Mouse (Mus musculus): ENCODE measurements around the gene Gm16181. TPM values are rescaled to one million over a fixed set of nuclear protein-coding genes. Genes with fewer than 3 reads are reported as not detected.

Gene Gm16181
- polyA plus RNA-seq, 1 experiment = not detected

DNA sequence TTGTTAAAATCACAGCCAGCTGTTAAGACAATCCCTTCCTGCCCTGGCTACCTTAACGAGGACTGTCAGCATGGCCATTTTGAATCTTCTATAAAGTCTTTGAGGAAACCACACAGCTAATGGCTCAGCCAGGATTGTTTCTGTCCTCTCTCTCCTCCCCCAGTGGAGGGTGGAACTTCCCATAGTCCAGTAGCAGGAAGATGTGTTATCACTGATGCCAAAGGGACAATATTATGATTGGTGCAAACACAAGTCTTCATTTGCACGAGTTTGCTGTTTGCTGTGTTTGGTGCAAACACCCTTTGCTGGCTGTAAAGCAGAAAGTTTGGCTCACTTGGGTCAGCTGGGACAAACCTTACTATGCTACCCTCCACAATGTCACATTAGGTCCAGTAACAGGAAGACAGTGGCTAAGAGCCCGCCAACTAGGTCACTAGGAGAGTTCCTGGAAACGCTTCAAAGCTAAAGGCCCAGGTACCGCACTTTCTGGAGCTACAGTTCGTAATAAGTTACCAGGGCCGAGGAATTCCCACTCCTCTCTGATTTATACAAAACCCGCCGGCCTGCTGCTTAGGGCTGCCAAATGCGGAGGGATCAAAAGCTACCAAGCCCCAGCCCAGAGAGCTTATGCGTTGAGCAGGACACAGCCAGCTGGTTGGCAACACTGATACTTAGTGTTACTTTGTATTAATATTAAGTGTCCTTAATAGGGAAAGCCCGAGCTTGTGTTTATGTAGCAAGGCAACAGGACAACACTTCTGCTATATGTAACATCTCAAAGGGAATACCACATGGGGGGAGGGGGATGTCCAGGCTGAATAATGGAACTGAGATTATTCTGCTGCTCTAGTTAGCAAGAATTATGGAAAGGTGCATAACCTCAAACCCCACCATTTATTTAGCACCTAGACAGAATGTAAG lies 20.0 kb downstream of the Gm16181 start:
- no peak for TF ChIP-seq POLR2A (IDR thresholded peaks at IDR 0.05; ENCODE audit: insufficient read depth, low read length)
- TF ChIP-seq CTCF (IDR thresholded peaks at IDR 0.05; ENCODE audit: low read depth, low read length) = no peak
- no peak for TF ChIP-seq EP300 (IDR thresholded peaks at IDR 0.05; ENCODE audit: insufficient read depth, low read depth, low read length)
- peak overlapping the region; percentile 95 for H3K9ac ChIP-seq (ENCODE audit: low read depth, poor library complexity, severe bottlenecking)
- no peaks in the 10 kb centered on the region for H3K9me3 ChIP-seq (replicated peaks; ENCODE audit: control insufficient read depth, insufficient read depth, low read length, poor library complexity, severe bottlenecking)
- no peaks in the 10 kb centered on the region for H3K27me3 ChIP-seq (ENCODE audit: control insufficient read depth, insufficient read depth, low read length, poor library complexity, severe bottlenecking)
- H3K4me1 ChIP-seq (ENCODE audit: control insufficient read depth, insufficient read depth, low read length) = no peaks in the 10 kb centered on the region
- peak overlapping the region; percentile 17; the same call in 1 of the 2 replicates for H3K27ac ChIP-seq (ENCODE audit: insufficient read depth, low read length)
- peaks cover 28% of the 10 kb centered on the region for H3K36me3 ChIP-seq (ENCODE audit: control insufficient read depth, insufficient read depth, low read length, poor library complexity, severe bottlenecking)
- H3K4me3 ChIP-seq (ENCODE audit: low read depth, low read length) = peak overlapping the region; percentile 56

DNA sequence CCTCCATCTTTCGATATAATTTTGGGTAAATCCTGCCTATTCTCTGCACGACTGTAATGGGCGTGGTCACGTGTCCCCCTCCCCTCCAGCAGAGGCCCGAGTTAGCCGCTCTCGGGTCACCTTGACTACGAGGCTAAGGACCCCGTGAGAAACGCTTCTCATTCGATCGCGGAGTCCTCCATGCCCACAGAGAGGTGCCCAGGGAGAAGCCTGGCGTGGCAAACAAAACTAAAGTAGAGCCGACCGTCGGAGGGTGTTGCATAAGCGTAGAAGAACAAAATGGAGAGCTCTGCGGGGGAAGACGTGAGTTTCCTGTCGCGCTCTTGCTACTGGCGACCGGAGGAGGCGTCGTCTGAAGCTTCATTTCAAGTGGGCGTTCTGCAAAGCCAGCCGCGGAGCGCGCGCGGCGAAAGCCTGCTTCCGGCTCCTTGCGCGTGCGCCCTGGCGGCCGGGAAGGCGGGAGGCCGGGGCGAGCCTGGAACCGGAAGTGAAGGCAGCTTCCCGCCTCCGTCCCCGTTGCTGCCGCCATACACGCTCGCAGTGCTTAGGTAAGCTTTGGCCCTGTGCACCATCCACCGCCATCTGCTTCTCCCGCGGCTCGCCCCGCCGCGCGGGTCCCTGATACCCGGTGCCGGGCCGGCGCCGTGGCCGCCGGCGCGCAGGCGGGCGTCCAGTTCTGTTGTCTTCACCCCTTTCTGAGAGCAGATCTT lies 20.8 kb downstream of the Gm16181 start, which contains the start of gene Ddx39b:
Gene Ddx39b, plus strand, starts transcription at position 442 of the 710 bp plus-strand sequence.
- Histone ChIP-seq H3K4me1 (ENCODE audit: control insufficient read depth, insufficient read depth, low read length) (no peaks in the 10 kb centered on the region), H3K27me3 (ENCODE audit: control insufficient read depth, insufficient read depth, low read length, poor library complexity, severe bottlenecking) (no peaks in the 10 kb centered on the region)

DNA sequence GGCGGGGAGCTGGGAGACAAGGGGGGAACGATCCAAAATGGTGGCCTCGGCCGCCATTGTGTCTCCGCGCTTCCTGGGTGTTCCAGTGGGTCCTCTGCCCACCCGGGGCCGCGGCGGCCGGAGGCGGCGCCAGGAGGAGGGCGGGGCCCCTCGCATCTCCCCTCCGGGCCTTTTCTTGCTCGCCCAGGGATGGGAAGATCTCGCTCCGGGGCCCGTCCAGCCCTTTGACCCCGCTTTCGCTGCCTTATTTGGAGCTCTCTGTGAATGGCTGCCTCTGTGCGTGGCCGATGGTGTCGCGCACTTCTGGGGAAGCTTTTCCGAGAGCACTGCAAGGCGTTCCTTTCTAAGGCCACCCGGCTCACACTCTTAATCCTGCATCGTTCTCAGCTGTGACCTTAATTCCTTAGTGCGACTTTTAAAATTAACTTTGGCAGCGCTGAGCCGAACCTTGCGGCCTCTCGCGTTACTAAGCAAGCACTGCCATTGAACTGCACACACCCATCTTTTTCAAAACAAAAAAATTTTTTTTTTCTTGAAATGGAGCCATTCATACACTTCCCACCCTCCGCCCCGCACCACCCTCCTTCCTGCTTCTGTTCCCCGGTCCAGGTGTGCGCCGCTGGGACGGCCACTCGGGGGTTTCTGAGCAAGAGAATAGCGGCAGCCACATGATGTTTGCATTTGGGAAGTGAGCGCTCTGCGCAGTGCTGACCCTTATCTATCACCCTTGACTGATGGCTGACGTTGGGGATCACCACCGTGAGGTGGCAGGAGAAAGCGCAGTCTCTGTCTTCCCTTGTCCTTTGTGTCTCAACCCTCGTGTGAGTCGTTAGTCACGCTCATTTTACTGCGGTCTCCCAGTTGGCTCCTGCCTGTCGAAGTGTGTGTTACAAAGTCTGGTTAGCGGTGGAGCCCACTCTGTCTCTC lies 21.6 kb downstream of the Gm16181 start:
- Histone ChIP-seq H3K27ac (ENCODE audit: insufficient read depth, low read length) (peak overlapping the region; percentile 48), H3K4me1 (ENCODE audit: control insufficient read depth, insufficient read depth, low read length) (peaks cover 2% of the 10 kb centered on the region), H3K27me3 (ENCODE audit: control insufficient read depth, insufficient read depth, low read length, poor library complexity, severe bottlenecking) (no peaks in the 10 kb centered on the region), H3K9ac (ENCODE audit: low read depth, poor library complexity, severe bottlenecking) (peak overlapping the region; percentile 95), H3K4me3 (ENCODE audit: low read depth, low read length) (peak overlapping the region; percentile 99), H3K36me3 (ENCODE audit: control insufficient read depth, insufficient read depth, low read length, poor library complexity, severe bottlenecking) (peaks cover 44% of the 10 kb centered on the region), H3K9me3 (replicated peaks; ENCODE audit: control insufficient read depth, insufficient read depth, low read length, poor library complexity, severe bottlenecking) (no peaks in the 10 kb centered on the region)
- TF ChIP-seq CTCF (IDR thresholded peaks at IDR 0.05; ENCODE audit: low read depth, low read length) (no peak), EP300 (IDR thresholded peaks at IDR 0.05; ENCODE audit: insufficient read depth, low read depth, low read length) (no peak), POLR2A (IDR thresholded peaks at IDR 0.05; ENCODE audit: insufficient read depth, low read length) (no peak)

More for the DNA sequence above, 20.8 kb downstream of the Gm16181 start, which contains the start of gene Ddx39b:
- H3K27ac ChIP-seq (ENCODE audit: insufficient read depth, low read length) = peak within 1 kb of the TSS; percentile 59
- peak within 1 kb of the TSS; percentile 95 for H3K9ac ChIP-seq (ENCODE audit: low read depth, poor library complexity, severe bottlenecking)
- H3K9me3 ChIP-seq (replicated peaks; ENCODE audit: control insufficient read depth, insufficient read depth, low read length, poor library complexity, severe bottlenecking) = no peaks in the 10 kb centered on the region
- TF ChIP-seq POLR2A (IDR thresholded peaks at IDR 0.05; ENCODE audit: insufficient read depth, low read length) (peak; percentile 40), CTCF (IDR thresholded peaks at IDR 0.05; ENCODE audit: low read depth, low read length) (no peak)
- peak within 1 kb of the TSS; percentile 99 for H3K4me3 ChIP-seq (ENCODE audit: low read depth, low read length)
- peaks cover 36% of the 10 kb centered on the region for H3K36me3 ChIP-seq (ENCODE audit: control insufficient read depth, insufficient read depth, low read length, poor library complexity, severe bottlenecking)

DNA sequence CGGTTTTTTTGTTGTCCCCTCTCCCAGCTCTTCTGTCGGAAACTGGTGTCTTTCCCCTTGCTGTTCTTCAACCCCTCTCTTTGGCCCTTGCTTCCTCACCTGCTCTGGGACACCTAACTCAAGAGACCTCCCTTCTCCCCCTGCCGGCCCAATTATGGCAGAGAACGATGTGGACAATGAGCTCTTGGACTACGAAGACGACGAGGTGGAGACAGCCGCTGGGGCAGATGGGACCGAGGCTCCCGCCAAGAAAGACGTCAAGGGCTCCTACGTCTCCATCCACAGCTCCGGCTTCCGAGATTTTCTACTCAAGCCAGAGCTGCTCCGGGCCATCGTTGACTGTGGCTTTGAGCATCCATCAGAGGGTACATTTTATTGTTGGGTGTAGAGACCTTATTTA lies 22.5 kb downstream of the Gm16181 start:
- peaks cover 2% of the 10 kb centered on the region for H3K4me1 ChIP-seq (ENCODE audit: control insufficient read depth, insufficient read depth, low read length)
- H3K4me3 ChIP-seq (ENCODE audit: low read depth, low read length) = peak overlapping the region; percentile 99
- 0 out of 2 replicates have a peak overlapping the region, but pooled peaks have one; percentile 9 for H3K27ac ChIP-seq (ENCODE audit: insufficient read depth, low read length)
- no peaks in the 10 kb centered on the region for H3K27me3 ChIP-seq (ENCODE audit: control insufficient read depth, insufficient read depth, low read length, poor library complexity, severe bottlenecking)
- TF ChIP-seq CTCF (IDR thresholded peaks at IDR 0.05; ENCODE audit: low read depth, low read length) = no peak
- no peak for TF ChIP-seq EP300 (IDR thresholded peaks at IDR 0.05; ENCODE audit: insufficient read depth, low read depth, low read length)
- TF ChIP-seq POLR2A (IDR thresholded peaks at IDR 0.05; ENCODE audit: insufficient read depth, low read length) = no peak
- peaks cover 52% of the 10 kb centered on the region for H3K36me3 ChIP-seq (ENCODE audit: control insufficient read depth, insufficient read depth, low read length, poor library complexity, severe bottlenecking)
- no peaks in the 10 kb centered on the region for H3K9me3 ChIP-seq (replicated peaks; ENCODE audit: control insufficient read depth, insufficient read depth, low read length, poor library complexity, severe bottlenecking)
- H3K9ac ChIP-seq (ENCODE audit: low read depth, poor library complexity, severe bottlenecking) = peak overlapping the region; percentile 95

DNA sequence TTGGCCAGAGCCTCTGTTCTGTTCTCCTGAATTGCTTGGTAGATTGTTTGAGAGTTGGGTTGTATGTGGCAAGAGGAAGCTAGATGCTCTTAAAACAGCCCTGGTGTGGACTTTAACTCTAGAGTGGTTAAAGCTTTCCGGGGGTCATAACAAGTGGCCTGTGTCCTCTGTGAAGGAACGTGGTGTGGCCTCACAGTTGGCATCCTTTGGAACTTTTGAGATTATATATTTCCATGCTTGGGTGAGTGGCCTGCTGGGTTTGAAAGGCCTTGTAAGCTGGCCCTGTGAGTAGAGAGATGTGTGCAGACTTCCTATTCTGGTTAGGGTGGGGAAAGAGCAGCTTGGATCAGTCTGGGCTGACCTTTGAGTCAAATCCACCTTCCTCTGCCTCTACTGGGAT lies 24.4 kb downstream of the Gm16181 start:
- H3K36me3 ChIP-seq (ENCODE audit: control insufficient read depth, insufficient read depth, low read length, poor library complexity, severe bottlenecking) = peaks cover 71% of the 10 kb centered on the region

More for the DNA sequence above, 24.4 kb downstream of the Gm16181 start:
- no peak overlapping the region for H3K4me3 ChIP-seq (ENCODE audit: low read depth, low read length)
- H3K9ac ChIP-seq (ENCODE audit: low read depth, poor library complexity, severe bottlenecking) = no peak overlapping the region
- H3K27ac ChIP-seq (ENCODE audit: insufficient read depth, low read length) = no peak overlapping the region
- H3K9me3 ChIP-seq (replicated peaks; ENCODE audit: control insufficient read depth, insufficient read depth, low read length, poor library complexity, severe bottlenecking) = no peaks in the 10 kb centered on the region
- no peak for TF ChIP-seq POLR2A (IDR thresholded peaks at IDR 0.05; ENCODE audit: insufficient read depth, low read length)
- TF ChIP-seq CTCF (IDR thresholded peaks at IDR 0.05; ENCODE audit: low read depth, low read length) = no peak
- no peak for TF ChIP-seq EP300 (IDR thresholded peaks at IDR 0.05; ENCODE audit: insufficient read depth, low read depth, low read length)
- H3K27me3 ChIP-seq (ENCODE audit: control insufficient read depth, insufficient read depth, low read length, poor library complexity, severe bottlenecking) = no peaks in the 10 kb centered on the region
- peaks cover 2% of the 10 kb centered on the region for H3K4me1 ChIP-seq (ENCODE audit: control insufficient read depth, insufficient read depth, low read length)

Data from ES-Bruce4 (cell line).